Mouse (Mus musculus): Measurements from ENCODE around the gene Alkbh5.

DNA sequence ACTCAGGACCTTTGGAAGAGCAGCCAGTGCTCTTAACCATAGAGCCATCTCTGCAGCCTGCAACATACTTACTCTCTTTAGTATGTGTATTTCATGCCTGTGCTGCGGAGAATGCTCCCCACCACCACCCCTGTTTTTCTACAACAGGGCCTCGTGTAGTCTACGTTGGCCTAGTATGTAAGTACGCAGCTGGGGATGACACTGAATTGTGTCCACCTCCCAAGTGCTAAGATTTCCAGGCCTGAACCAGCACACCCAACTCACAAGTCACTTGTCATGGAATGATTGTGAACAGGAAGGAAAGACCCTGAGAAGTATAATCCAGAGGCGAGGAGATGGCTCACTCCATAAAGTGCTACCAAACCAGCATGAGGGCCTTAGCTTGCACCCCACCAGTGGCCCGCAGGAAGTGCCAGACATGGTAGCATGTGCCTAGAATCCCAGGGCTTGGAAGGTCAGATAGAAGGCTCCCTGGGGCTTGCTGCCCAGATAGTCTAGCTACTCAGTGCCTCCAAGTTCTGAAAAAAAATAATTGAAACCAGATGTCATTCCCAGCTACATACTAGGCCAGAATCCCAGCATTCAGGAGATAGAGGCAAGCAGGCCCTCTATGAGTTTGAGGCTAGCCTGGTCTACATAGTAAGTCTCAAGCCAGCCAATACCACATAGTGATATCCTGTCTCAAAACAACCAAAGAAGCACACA lies 13.4 kb upstream of the Alkbh5 start:
- TF ChIP-seq USF1 (IDR thresholded peaks at IDR 0.05; ENCODE audit: low read depth, low read length) (no peak), NRF1 (IDR thresholded peaks at IDR 0.05; ENCODE audit: low read depth, low read length) (no peak), CTCF (conservative IDR thresholded peaks at IDR 0.05 in 1 of 2, IDR thresholded peaks at IDR 0.05 in 1 of 2; ENCODE audit: low read depth in 2 of 2, low read length in 2 of 2) (no peak), POLR2A (IDR thresholded peaks at IDR 0.05; ENCODE audit: low read depth, low read length) (no peak), KAT2A (IDR thresholded peaks at IDR 0.05; ENCODE audit: insufficient replicate concordance, low read length) (no peak), UBTF (IDR thresholded peaks at IDR 0.05; ENCODE audit: low read depth, low read length) (no peak), SMC3 (IDR thresholded peaks at IDR 0.05; ENCODE audit: low read depth, low read length) (no peak), ETS1 (conservative IDR thresholded peaks at IDR 0.05; ENCODE audit: low read depth, low read length) (no peak)

All from CH12.LX (cell line).